Mouse (Mus musculus) 3134 (cell line): Measurements from ENCODE around the gene Clec2g.

Experiments
- DNase-seq: peaks from one replicate; pipeline ENCODE4 v3.0.0-alpha.2; 2011; ENCODE audit warnings: low spot score; ENCODE audit not compliant: insufficient read length; ENCODE audit errors: extremely low read depth

Gene Clec2g

GRCm38 (mm10) chr6:129012966-129013365, 78.8 kb downstream of the Clec2g start:
- no peak for DNase-seq

- DNase-seq = no peak
These were observed 79.6 kb downstream of the Clec2g start for GRCm38 (mm10) chr6:129013762-129014276.

GRCm38 (mm10) chr6:129014399-129014798, 80.2 kb downstream of the Clec2g start:
- DNase-seq = no peak

- DNase-seq = no peak
These were observed 93.5 kb downstream of the Clec2g start for GRCm38 (mm10) chr6:129027451-129028248.

GRCm38 (mm10) chr6:129030175-129030824, 96.1 kb downstream of the Clec2g start:
- no peak for DNase-seq

GRCm38 (mm10) chr6:129030964-129031363, 96.8 kb downstream of the Clec2g start:
- no peak for DNase-seq

- no peak for DNase-seq
These were observed 99.2 kb downstream of the Clec2g start for GRCm38 (mm10) chr6:129033397-129033796.
